Mouse (Mus musculus): ENCODE results near the gene Tubg1. TPM values are rescaled to one million over a fixed set of nuclear protein-coding genes. Genes with fewer than 3 reads are reported as not detected.
A peak's percentile ranks its signal among the peaks of the same experiment; 100 is the strongest.

The Tubg1 gene
- polyA plus RNA-seq, 1 experiment from 2014 or later, result 48.4 TPM

DNA sequence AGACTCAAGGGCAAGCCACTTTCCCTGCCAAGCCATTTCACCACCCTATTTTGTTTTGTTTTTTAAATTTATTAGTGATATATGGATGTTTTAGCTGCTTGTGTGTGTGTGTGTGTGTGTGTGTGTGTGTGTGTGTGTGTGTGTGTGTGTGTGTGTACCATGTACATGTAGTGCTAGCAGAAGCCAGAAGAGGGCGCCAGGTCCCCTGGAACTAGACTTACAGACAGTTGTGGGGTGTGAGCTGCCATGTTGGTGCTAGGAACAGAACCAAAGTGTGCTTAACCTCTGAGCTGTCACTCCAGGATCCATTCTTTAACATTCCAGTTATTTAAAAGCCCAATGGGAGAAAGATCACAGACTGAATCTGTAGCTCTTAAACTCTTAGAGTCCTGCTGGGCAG, 7.3 kb downstream of the Tubg1 start:
- Histone ChIP-seq H3K27ac (no peak overlapping the region), H3K4me3 (replicated peaks; ENCODE audit: low read depth, low read length) (no peak overlapping the region), H3K4me1 (replicated peaks; ENCODE audit: insufficient read depth, low read length) (no peaks in the 10 kb centered on the region; the same call in 1 of the 2 replicates), H3K4me2 (ENCODE audit: low read length) (no peak overlapping the region), H3K36me3 (ENCODE audit: insufficient read depth, low read length) (peaks cover 15% of the 10 kb centered on the region), H3K9ac (ENCODE audit: low read depth, low read length) (no peak overlapping the region), H3K27me3 (ENCODE audit: insufficient read depth, low read length) (no peaks in the 10 kb centered on the region), H3K9me3 (replicated peaks; ENCODE audit: low read length) (no peaks in the 10 kb centered on the region)
- TF ChIP-seq CTCF (IDR thresholded peaks at IDR 0.05; ENCODE audit: low read depth), result peak; percentile 32; the same call in 1 of the 2 replicates
- DNase-seq (ENCODE audit: low spot score) (no peak), ATAC-seq (replicated peaks; ENCODE audit: low FRiP score, low read depth) (no peak)
- 78% methylated on average over 1 of the region's 1 CpGs for WGBS

DNA sequence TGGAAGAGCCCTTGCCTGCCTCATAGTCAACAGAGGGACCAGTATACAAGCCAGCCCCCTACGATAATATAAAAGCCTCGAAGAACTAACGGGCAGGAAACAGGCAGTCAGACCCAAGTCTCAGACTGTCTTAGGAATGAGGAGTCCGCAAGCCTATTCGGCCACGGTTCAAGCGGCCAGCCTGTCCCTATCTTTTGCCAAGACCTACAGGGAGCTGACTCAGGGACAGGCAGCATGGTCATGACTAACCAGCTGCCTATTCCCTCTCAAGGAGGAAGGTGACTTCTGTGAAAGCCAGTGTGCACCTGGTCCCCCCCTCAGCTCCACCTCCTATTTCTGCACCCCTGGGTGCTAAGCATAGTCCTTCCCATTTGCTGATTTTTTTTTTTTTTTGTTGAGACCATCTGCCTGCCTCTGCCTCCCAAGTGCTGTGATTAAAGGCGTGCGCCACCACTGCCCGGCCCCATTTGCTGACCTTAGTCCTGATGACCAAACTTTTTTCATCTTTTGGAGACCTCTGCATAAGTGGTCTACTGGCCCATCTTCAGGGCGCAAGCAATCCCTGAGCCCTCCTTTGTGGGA, 9.3 kb downstream of the Tubg1 start:
- H3K4me3 ChIP-seq (replicated peaks; ENCODE audit: low read depth, low read length), result no peak overlapping the region
- H3K4me1 ChIP-seq (replicated peaks; ENCODE audit: insufficient read depth, low read length), result no peaks in the 10 kb centered on the region; the same call in 1 of the 2 replicates
- ATAC-seq (replicated peaks; ENCODE audit: low FRiP score, low read depth) (no peak), DNase-seq (ENCODE audit: low spot score) (no peak)
- 78% methylated on average over 11 of the region's 11 CpGs for WGBS
- H3K9ac ChIP-seq (ENCODE audit: low read depth, low read length), result no peak overlapping the region
- H3K9me3 ChIP-seq (replicated peaks; ENCODE audit: low read length), result no peaks in the 10 kb centered on the region
- no peak overlapping the region for H3K4me2 ChIP-seq (ENCODE audit: low read length)
- no peaks in the 10 kb centered on the region for H3K27me3 ChIP-seq (ENCODE audit: insufficient read depth, low read length)
- H3K36me3 ChIP-seq (ENCODE audit: insufficient read depth, low read length), result peaks cover 11% of the 10 kb centered on the region; the same call in 1 of the 2 replicates
- TF ChIP-seq CTCF (IDR thresholded peaks at IDR 0.05; ENCODE audit: low read depth), result no peak
- no peak overlapping the region for H3K27ac ChIP-seq

DNA sequence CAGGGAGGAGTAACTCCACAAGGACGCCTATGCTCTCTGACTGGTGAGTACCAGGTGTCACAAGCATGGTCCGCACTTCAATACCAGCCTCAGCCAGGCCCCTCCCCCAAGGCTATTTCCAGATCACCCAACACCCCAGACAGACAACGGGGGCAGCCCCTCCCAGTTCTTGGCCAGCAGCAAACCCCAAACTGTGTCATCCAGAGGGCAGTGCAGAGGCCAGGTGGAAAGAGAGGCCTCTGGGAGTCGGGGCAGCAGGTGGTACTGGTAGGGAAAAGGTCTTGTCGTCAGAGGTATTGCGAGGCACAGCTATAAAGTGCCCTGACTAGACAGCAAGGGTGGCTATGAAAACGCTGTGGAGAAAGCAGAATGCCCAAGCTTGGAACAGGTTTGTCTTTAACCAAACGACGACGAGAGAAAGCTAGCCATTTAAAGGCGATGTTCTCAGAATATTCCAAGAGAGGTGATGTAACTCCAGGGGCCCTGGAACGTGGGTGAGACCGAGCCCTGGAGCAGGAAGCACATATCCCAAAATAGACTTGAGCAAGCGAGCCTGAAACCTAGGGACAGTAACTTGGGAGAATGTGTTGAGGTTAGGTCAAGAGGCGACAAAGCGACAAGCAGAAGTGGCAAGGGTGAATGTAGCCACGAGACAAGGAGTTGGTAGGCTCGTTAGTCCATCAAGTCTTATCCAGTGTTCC, 10.5 kb downstream of the Tubg1 start:
- no peaks in the 10 kb centered on the region for H3K9me3 ChIP-seq (replicated peaks; ENCODE audit: low read length)
- DNase-seq (ENCODE audit: low spot score), result no peak
- H3K4me2 ChIP-seq (ENCODE audit: low read length), result no peak overlapping the region
- no peak for ATAC-seq (replicated peaks; ENCODE audit: low FRiP score, low read depth)
- no peaks in the 10 kb centered on the region for H3K27me3 ChIP-seq (ENCODE audit: insufficient read depth, low read length)
- H3K4me1 ChIP-seq (replicated peaks; ENCODE audit: insufficient read depth, low read length), result no peaks in the 10 kb centered on the region; the same call in 1 of the 2 replicates
- H3K9ac ChIP-seq (ENCODE audit: low read depth, low read length), result no peak overlapping the region
- 35% methylated on average over 18 of the region's 18 CpGs for WGBS
- no peak for TF ChIP-seq CTCF (IDR thresholded peaks at IDR 0.05; ENCODE audit: low read depth)
- no peak overlapping the region for H3K27ac ChIP-seq
- H3K4me3 ChIP-seq (replicated peaks; ENCODE audit: low read depth, low read length), result no peak overlapping the region
- peaks cover 11% of the 10 kb centered on the region; the same call in 1 of the 2 replicates for H3K36me3 ChIP-seq (ENCODE audit: insufficient read depth, low read length)

- Histone ChIP-seq H3K4me1 (replicated peaks; ENCODE audit: insufficient read depth, low read length) (no peaks in the 10 kb centered on the region; the same call in 1 of the 2 replicates), H3K9me3 (replicated peaks; ENCODE audit: low read length) (no peaks in the 10 kb centered on the region), H3K4me3 (replicated peaks; ENCODE audit: low read depth, low read length) (no peak overlapping the region), H3K27me3 (ENCODE audit: insufficient read depth, low read length) (no peaks in the 10 kb centered on the region), H3K9ac (ENCODE audit: low read depth, low read length) (no peak overlapping the region), H3K27ac (no peak overlapping the region), H3K36me3 (ENCODE audit: insufficient read depth, low read length) (peaks cover 7% of the 10 kb centered on the region; the same call in 1 of the 2 replicates), H3K4me2 (ENCODE audit: low read length) (no peak overlapping the region)
- no peak for TF ChIP-seq CTCF (IDR thresholded peaks at IDR 0.05; ENCODE audit: low read depth)
- ATAC-seq (replicated peaks; ENCODE audit: low FRiP score, low read depth), result no peak
- no peak for DNase-seq (ENCODE audit: low spot score)
- 81% methylated on average over 2 of the region's 2 CpGs for WGBS
Observed at GRCm38 (mm10) chr11:101131187-101131586, 11.4 kb downstream of the Tubg1 start.

- 91% methylated on average over 6 of the region's 6 CpGs for WGBS
- peak; percentile 60 for TF ChIP-seq CTCF (IDR thresholded peaks at IDR 0.05; ENCODE audit: low read depth)
- DNase-seq (ENCODE audit: low spot score), result peak; percentile 40
Observed at GRCm38 (mm10) chr11:101131701-101132100, 12.0 kb downstream of the Tubg1 start.

GRCm38 (mm10) chr11:101133037-101133436, 13.3 kb downstream of the Tubg1 start:
- H3K27ac ChIP-seq, result no peak overlapping the region
- 52% methylated on average over 12 of the region's 12 CpGs for WGBS
- H3K9me3 ChIP-seq (replicated peaks; ENCODE audit: low read length), result no peaks in the 10 kb centered on the region
- H3K36me3 ChIP-seq (ENCODE audit: insufficient read depth, low read length), result no peaks in the 10 kb centered on the region
- H3K4me1 ChIP-seq (replicated peaks; ENCODE audit: insufficient read depth, low read length), result no peaks in the 10 kb centered on the region; the same call in 1 of the 2 replicates
- peak; percentile 50 for DNase-seq (ENCODE audit: low spot score)
- H3K27me3 ChIP-seq (ENCODE audit: insufficient read depth, low read length), result no peaks in the 10 kb centered on the region
- H3K4me3 ChIP-seq (replicated peaks; ENCODE audit: low read depth, low read length), result no peak overlapping the region
- H3K9ac ChIP-seq (ENCODE audit: low read depth, low read length), result no peak overlapping the region
- no peak for ATAC-seq (replicated peaks; ENCODE audit: low FRiP score, low read depth)
- TF ChIP-seq CTCF (IDR thresholded peaks at IDR 0.05; ENCODE audit: low read depth), result no peak
- no peak overlapping the region for H3K4me2 ChIP-seq (ENCODE audit: low read length)

More at GRCm38 (mm10) chr11:101131701-101132100, 12.0 kb downstream of the Tubg1 start:
- Histone ChIP-seq H3K27me3 (ENCODE audit: insufficient read depth, low read length) (no peaks in the 10 kb centered on the region), H3K4me2 (ENCODE audit: low read length) (no peak overlapping the region), H3K9ac (ENCODE audit: low read depth, low read length) (no peak overlapping the region), H3K4me3 (replicated peaks; ENCODE audit: low read depth, low read length) (no peak overlapping the region), H3K36me3 (ENCODE audit: insufficient read depth, low read length) (0 out of 2 replicates have a peak, but pooled peaks cover 2% of the 10 kb centered on the region), H3K27ac (no peak overlapping the region), H3K4me1 (replicated peaks; ENCODE audit: insufficient read depth, low read length) (no peaks in the 10 kb centered on the region; the same call in 1 of the 2 replicates), H3K9me3 (replicated peaks; ENCODE audit: low read length) (no peaks in the 10 kb centered on the region)
- ATAC-seq (replicated peaks; ENCODE audit: low FRiP score, low read depth), result no peak
